Mouse (Mus musculus): ENCODE results near the gene Fam219b.

The Fam219b gene

GRCm38 (mm10) chr9:57526435-57526834 is 10.9 kb upstream of the Fam219b start:
- DNase-seq: no peak

GRCm38 (mm10) chr9:57531946-57532345 is 5.4 kb upstream of the Fam219b start:
- no peak for DNase-seq

- DNase-seq: no peak
These were observed 966 bp upstream of the Fam219b start for GRCm38 (mm10) chr9:57536362-57536761.

DNA sequence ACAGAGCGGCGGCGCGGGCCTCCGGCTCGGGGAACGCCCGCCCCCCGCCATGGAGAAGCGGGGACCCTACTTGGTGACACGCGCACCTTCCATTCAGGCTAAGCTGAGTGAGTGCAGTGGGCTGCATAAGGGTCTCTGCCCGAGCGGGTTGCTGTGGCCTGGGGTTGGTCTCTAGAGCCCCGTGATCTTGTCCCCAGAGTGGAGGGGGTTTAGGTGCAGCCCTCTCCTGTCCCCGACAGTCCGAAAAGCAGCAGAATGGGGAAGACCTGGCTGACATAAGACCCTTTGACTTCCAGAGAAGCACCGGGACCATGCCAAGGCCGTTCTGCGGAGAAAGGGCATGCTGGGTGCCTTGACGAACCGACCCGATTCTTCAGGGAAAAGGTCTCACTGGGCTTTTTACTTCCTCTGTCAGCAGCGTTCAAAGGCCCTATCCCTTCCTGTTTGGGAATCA is 427 bp downstream of the Fam219b start:
- no peak for DNase-seq

GRCm38 (mm10) chr9:57539550-57539949 is 2.2 kb downstream of the Fam219b start:
- DNase-seq: no peak

DNA sequence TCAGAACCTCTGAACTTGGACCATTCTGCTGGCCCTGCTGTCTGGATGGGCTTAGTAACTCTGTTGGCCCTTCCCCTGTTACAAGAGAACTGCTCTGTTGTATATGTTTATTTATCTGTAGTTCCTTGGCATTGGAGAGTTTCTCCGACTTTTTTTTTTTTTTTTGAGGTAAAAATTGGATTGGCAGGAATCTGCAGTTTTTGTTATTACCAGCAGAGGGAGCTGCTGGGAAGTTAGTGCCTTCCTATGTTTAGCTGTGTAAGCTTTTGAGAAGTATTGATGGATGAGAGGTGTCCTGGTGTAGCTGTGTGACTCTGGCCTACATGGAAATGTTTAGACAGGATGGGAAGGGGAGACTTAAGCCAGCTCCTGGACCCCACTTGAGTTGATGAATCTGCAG is 4.0 kb downstream of the Fam219b start:
- peak; percentile 36 for DNase-seq

DNA sequence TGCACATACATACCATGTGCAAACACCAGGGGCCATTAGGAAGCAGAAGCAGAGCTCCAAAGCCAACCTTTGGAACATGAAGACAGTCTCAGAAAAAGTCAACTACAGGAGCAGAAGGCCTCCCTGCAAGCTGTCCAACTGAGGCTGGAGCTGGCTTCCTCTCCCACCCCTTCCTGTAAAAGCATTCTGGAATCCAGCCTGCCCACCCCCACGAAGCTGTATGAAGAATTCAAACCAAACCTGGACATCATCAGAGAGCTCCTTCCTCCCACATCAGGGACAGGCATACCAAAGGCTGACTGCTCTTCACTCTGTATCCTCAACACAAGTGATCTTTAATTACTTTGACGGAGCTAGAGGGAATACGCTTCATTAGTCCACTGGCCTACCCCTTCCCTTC is 6.6 kb downstream of the Fam219b start:
- DNase-seq: no peak

- peak; percentile 39 for DNase-seq
These were observed 10.0 kb downstream of the Fam219b start for GRCm38 (mm10) chr9:57547287-57547686.

- DNase-seq: no peak
These were observed 10.5 kb downstream of the Fam219b start for GRCm38 (mm10) chr9:57547869-57548268.

GRCm38 (mm10) chr9:57549186-57549585 is 11.9 kb downstream of the Fam219b start:
- DNase-seq: no peak

GRCm38 (mm10) chr9:57550126-57550862 is 13.0 kb downstream of the Fam219b start:
- DNase-seq: no peak

DNA sequence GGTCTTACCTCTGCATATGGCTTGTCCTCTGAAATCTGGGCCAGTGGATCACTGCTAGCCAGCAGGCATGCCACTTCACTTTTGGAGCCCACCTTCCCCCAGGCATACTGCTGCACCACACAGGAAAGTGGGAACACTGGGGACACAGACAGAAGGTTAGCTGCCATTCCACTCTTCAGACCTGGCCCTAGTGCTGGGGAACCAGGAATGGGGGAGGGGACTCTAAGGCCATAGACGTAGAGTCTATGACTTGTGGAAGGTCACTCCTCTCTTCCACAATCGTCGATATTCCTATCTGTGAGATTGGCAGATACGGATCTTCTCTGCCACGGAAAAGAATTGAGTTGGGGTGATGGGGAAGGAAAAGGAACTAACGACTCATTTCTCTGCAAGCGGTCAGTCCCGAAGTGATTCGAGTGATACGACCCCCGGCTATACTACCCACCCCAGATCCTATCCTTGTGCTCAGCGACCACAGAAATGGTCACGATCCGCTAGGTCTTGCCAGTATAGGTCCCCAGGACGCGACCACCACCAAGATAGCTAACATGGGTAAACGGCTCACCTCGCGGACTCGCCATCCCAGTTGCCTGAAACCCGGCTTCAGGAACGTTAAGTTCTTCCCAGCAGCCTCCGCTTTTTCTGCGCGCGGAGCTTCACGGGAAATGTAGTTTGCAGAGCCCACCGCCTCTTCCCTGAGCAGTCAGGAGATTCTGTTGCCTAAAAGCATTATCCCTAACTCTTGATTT is 15.0 kb downstream of the Fam219b start, which contains the start of gene Mpi:
Gene Mpi (minus strand): TSS at position 625 of the 749 bp plus-strand sequence.
- peak; percentile 66 for DNase-seq

- DNase-seq: no peak
These were observed 15.8 kb downstream of the Fam219b start for GRCm38 (mm10) chr9:57553119-57553518.

DNA sequence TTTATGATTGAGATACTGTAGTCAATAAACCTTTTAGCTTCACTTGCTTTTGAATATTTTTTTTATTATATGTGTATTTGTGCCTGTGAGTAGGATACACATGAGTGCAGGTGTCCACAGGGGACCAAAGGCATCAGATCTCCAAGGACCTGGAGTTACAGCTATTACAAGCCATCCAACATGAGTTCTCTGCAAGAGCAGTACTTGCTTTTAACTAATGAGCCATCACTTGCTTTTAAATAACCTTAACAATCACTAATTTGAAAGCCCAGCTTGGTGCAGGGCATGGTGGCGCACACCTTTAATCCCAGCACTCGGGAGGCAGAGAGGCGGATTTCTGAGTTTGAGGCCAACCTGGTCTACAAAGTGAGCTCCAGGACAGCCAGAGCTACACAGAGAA is 17.4 kb downstream of the Fam219b start:
- DNase-seq: no peak

DNA sequence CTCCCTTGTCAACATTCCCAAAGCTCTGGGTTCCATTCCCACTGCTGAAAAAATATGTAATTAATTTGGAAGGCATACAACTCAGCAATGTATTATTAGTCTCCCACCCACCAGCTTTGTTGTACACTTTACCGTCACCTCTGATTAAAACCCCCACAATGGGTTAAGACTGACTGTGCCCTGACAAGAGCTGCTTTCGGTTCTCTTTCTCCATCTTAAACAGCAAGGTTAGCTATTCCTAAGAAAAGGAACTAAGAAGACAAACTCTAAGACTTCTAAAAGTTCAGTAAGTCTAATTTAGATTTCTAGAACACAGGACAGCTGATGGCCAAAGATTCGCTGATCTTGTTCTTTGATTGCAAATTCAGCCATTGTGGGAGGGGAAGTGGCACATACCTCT is 19.9 kb downstream of the Fam219b start:
- DNase-seq: no peak

GRCm38 (mm10) chr9:57558625-57559024 is 21.3 kb downstream of the Fam219b start:
- DNase-seq: no peak

DNA sequence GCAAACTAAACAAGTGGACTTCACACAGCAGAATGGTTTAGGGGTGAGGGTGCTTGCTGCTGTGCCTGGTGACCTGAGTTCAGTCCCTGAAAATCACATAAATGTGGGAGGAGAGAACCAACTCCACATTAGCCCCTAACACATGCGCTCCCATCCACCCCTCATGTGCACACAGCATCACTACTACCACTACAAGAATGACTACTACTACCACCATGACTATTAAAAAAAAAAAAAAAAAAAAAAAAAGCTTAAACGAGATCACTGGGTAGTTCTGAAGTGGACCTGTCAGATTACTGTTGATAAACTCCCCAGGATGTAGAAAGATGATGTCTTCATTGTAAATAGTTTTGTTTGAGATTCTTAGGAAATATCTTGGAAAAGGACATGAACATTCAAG is 22.2 kb downstream of the Fam219b start:
- no peak for DNase-seq

DNA sequence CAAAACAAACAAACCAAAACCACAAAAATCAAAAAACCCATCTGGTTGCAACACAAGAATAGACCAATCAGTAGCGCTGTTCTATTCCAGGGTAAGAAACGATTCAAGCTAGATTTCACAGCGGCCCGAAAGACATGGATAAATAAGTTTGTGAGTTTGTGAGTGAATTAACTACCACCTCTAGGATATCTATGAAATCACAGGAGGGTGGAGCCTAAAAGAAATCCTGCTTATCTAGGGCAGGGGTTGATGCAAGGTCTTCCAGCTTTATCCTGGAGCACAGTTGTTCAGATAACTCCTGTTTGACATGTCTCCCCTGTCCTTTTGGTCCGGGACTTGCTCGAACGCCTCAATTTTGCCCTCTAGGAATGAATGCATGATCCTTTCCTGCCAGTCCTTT is 22.9 kb downstream of the Fam219b start:
- DNase-seq: no peak

- peak; percentile 91 for DNase-seq
These were observed 23.8 kb downstream of the Fam219b start, which contains the start of gene Scamp2 for GRCm38 (mm10) chr9:57560861-57561710. Gene Scamp2 (plus strand): TSS chr9:57560943.

DNA sequence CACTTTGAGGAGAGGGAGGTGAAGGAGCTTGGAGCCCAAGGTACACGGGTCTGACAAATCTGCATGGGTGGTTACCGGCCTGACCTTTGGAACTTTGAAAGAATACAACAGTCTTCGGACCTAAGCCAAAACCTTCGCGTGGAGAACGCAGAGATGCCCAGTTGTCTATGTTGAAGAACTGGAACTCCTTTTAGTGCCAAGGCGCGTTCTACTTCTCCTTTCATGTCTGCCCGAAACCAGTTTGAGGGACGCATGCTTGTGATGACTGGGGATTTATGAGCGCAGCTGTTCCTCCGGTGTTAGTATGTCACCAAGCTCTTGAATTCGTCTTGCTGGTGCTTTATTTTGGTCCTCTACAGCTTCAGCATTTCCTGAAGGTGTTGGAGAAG is 24.4 kb downstream of the Fam219b start:
- no peak for DNase-seq

DNA sequence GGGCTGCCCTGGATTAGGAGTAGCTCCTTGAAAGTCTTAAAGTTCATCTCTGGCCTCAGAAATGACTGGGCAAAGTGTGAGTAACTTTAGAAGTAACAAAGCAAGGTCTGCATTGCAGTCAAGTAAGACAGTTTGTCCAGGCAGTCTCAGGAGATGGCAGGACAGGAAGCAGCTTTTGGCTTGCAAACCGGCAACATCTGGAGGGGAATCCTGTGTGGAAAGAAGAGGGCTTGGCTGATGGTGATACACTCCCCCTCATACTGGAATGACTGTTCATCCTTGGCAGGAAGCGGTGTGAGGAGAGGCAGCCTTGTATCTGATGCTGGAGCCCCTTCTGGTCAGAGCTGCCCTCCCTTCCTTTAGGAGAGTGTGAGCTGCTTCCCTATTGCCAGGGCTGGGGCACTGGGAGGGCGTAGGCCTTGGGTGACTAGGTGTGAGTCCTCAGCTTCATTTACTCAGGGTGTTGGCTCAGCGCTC is 25.6 kb downstream of the Fam219b start:
- no peak for DNase-seq

- DNase-seq: no peak
These were observed 27.3 kb downstream of the Fam219b start for GRCm38 (mm10) chr9:57564609-57565008.

DNA sequence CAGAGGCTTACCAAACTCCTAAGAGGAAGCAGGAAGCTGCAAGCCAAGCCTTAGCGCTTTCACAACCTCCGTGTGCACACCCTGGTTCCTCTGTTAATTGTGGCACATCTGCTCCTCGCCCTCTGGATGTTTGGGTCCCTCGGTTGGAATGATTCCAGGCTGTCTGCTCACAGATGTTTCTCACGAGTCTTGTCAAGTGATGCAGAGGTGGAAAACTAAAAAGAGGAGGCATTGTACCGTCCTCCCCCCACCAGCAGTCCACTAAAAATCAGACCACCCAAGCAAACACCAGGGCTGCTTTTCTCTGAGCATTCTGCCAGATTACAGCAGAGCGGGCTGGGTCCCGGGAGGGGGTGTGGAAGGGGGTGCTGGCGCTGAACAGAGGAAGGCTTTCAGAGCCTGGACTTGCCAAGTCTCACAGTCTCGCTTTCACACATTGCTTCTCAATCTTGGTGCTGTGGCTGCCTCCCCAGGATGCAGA is 28.5 kb downstream of the Fam219b start:
- no peak for DNase-seq

All from liver (tissue).